Mouse (Mus musculus): ENCODE measurements around the gene Ptgfrn.

DNA sequence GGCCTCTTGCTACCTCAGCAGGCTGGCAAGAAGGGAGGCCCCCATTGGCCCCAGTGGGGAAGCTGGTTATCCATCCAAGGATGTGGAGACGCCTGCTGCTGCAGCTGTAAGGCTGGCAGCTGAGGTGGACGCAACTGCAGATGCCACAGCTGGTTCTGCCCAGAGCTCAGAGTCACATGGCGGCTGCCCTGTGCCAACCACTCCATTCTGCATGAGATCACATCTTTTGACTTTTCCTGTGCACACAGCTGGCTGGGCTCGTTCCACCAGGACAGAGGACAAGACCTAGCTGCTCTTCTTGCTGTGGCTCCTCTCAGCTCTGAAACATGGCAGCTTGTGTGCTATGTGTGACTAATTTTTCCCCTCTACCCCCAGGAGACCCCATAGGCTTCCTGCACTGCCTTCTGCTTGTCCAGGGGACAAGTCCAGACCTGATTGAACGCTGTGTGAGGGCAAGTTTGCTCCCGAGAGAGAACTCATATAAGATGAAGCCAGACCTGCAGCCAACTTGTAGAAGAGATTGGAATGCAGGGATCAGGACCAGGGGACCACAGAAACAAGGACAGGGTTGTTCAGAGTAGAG lies 34.4 kb upstream of the Ptgfrn start:
- TF ChIP-seq CTCF (conservative IDR thresholded peaks at IDR 0.05; ENCODE audit: insufficient read depth, insufficient read length, low read depth, low read length) (no peak), POLR2A (IDR thresholded peaks at IDR 0.05; ENCODE audit: low read depth, low read length) (no peak)
